Mouse (Mus musculus): ENCODE results near the gene Smarca4.

DNA sequence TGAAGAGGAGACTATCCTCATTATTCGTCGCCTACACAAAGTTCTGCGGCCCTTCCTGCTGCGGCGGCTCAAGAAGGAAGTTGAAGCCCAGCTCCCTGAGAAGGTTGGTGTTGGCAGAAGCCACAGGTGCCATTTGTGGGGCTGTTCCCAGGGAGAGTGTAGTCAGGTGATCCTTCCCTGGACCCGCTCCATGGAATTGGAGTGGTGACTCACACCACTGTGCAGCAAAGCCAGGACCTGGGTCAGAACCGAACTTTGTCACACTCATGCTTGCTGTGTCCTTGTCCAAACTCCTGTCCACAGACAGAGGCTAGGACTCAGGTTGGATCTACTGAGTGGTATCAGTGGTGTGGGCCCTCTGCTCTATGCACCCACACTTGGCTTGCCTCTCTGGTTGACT lies 53.0 kb downstream of the Smarca4 start:
- TF ChIP-seq POLR2A (IDR thresholded peaks at IDR 0.05; ENCODE audit: borderline replicate concordance, extremely low read depth, low read depth, low read length): no peak
- TF ChIP-seq CTCF (IDR thresholded peaks at IDR 0.05; ENCODE audit: insufficient read depth, low read length): no peak
